Mouse (Mus musculus) liver, postnatal 0 days (tissue): ENCODE measurements around the gene Tefm. TPM values are rescaled to one million over a fixed set of nuclear protein-coding genes. Genes with fewer than 3 reads are reported as not detected.

Experiments
- ATAC-seq: fragments of 200-750 bp; cut with Nextera tagmentation; 2 replicates; pipeline ENCODE4 v1.8.0; 2017; ENCODE audit warnings: mild to moderate bottlenecking, moderate library complexity
- DNase-seq: peaks from one replicate; pipeline ENCODE4 v3.0.0-alpha.2; 2016
- H3K27ac ChIP-seq: fragments of 300-500 bp; sonication (generic); 2 replicates; pipeline ENCODE4 v1.5.1; 2014; ENCODE audit warnings: antibody characterized with exemption, moderate library complexity, mild to moderate bottlenecking, low read depth
- H3K27me3 ChIP-seq: fragments of 300-500 bp; sonication (generic); 2 replicates; pipeline ENCODE4 v1.6.1; 2014; ENCODE audit warnings: low read length, control low read depth, mixed read lengths; ENCODE audit not compliant: insufficient read depth
- H3K36me3 ChIP-seq: fragments of 300-500 bp; sonication (generic); replicated peaks from 2 replicates; pipeline ENCODE4 v1.6.1; 2014; ENCODE audit warnings: mild to moderate bottlenecking, control low read depth, low read length, moderate library complexity, mixed read lengths; ENCODE audit not compliant: insufficient read depth
- H3K4me1 ChIP-seq: fragments of 300-500 bp; sonication (generic); 2 replicates; pipeline ENCODE4 v1.6.1; 2014; ENCODE audit warnings: antibody characterized with exemption, mild to moderate bottlenecking, control low read depth; ENCODE audit not compliant: insufficient read depth
- H3K4me2 ChIP-seq: fragments of 300-500 bp; sonication (generic); 2 replicates; pipeline ENCODE4 v1.6.1; 2014; ENCODE audit warnings: low read depth, mild to moderate bottlenecking, low read length, moderate library complexity, mixed read lengths
- H3K4me3 ChIP-seq: fragments of 300-500 bp; sonication (generic); 2 replicates; pipeline ENCODE4 v1.5.1; 2014; ENCODE audit warnings: low read depth, low read length
- H3K9ac ChIP-seq: fragments of 300-500 bp; sonication (generic); replicated peaks from 2 replicates; pipeline ENCODE4 v1.6.1; 2014; ENCODE audit warnings: mild to moderate bottlenecking, moderate library complexity
- H3K9me3 ChIP-seq: fragments of 300-500 bp; sonication (generic); 2 replicates; pipeline ENCODE4 v1.6.1; 2016; ENCODE audit warnings: mild to moderate bottlenecking, control low read depth, low read length, mixed read lengths
- CTCF ChIP-seq: sonication (generic); IDR thresholded peaks from 2 replicates; pipeline ENCODE4 v1.5.1; 2016; ENCODE audit warnings: antibody characterized with exemption, low read depth
- EP300 ChIP-seq: IDR thresholded peaks from 2 replicates; pipeline ENCODE4 v1.6.1; 2016; ENCODE audit warnings: antibody characterized with exemption, low read depth, mild to moderate bottlenecking
- WGBS: fragments of 180-500 bp; shearing (Covaris S2); extraction: QIAGEN DNeasy Blood & Tissue Kit; methylation state at CpG from one replicate; pipeline ENCODE4 v1.1.7; 2014; ENCODE audit not compliant: insufficient replicate concordance; 5-methylcytosine and 5-hydroxymethylcytosine counted together
- polyA plus RNA-seq: library from polyadenylated mRNA; unstranded; fragments of >200 nt; fragmentation: Nextera tagmentation; extraction: Ambion mirVana; gene quantifications from 2 replicates; pipeline ENCODE4 v1.2.1, GENCODE M21; 2015

The Tefm gene
- polyA plus RNA-seq, 1 experiment from 2014 or later: 17.1 TPM

GRCm38 (mm10) chr11:80135954-80136683, 5.9 kb downstream of the Tefm start:
- 0 out of 2 replicates have a peak, but pooled peaks cover 4% of the 10 kb centered on the region for H3K4me1 ChIP-seq
- H3K36me3 ChIP-seq: peaks cover 58% of the 10 kb centered on the region
- ATAC-seq (no peak), DNase-seq (no peak)
- no peak overlapping the region for H3K27ac ChIP-seq
- WGBS: 95% methylated on average over 11 of the region's 11 CpGs
- no peak overlapping the region for H3K9ac ChIP-seq
- no peak overlapping the region for H3K4me2 ChIP-seq
- no peak for TF ChIP-seq EP300
- TF ChIP-seq CTCF: no peak
- no peaks in the 10 kb centered on the region for H3K9me3 ChIP-seq
- H3K4me3 ChIP-seq: no peak overlapping the region
- H3K27me3 ChIP-seq: no peaks in the 10 kb centered on the region

GRCm38 (mm10) chr11:80134744-80135143, 7.2 kb downstream of the Tefm start:
- no peak for TF ChIP-seq EP300
- TF ChIP-seq CTCF: no peak
- 63% methylated on average over 4 of the region's 4 CpGs for WGBS
- Histone ChIP-seq H3K4me2 (no peak overlapping the region), H3K36me3 (peaks cover 62% of the 10 kb centered on the region), H3K27me3 (no peaks in the 10 kb centered on the region), H3K27ac (no peak overlapping the region), H3K4me3 (no peak overlapping the region), H3K9me3 (no peaks in the 10 kb centered on the region), H3K9ac (no peak overlapping the region), H3K4me1 (no peaks in the 10 kb centered on the region)
- DNase-seq (no peak), ATAC-seq (no peak)

GRCm38 (mm10) chr11:80132050-80132449, 9.9 kb downstream of the Tefm start:
- Histone ChIP-seq H3K4me2 (no peak overlapping the region), H3K4me3 (no peak overlapping the region), H3K4me1 (no peaks in the 10 kb centered on the region), H3K9me3 (no peaks in the 10 kb centered on the region), H3K9ac (no peak overlapping the region), H3K27ac (no peak overlapping the region), H3K36me3 (peaks cover 64% of the 10 kb centered on the region), H3K27me3 (no peaks in the 10 kb centered on the region)
- no peak for TF ChIP-seq CTCF
- TF ChIP-seq EP300: no peak
- ATAC-seq: no peak
- no peak for DNase-seq
- 76% methylated on average over 1 of the region's 1 CpGs for WGBS

- H3K4me1 ChIP-seq: 0 out of 2 replicates have a peak, but pooled peaks cover 3% of the 10 kb centered on the region
- WGBS: 62% methylated on average over 1 of the region's 1 CpGs
- ATAC-seq (no peak), DNase-seq (no peak)
- peaks cover 69% of the 10 kb centered on the region for H3K36me3 ChIP-seq
- no peak overlapping the region for H3K9ac ChIP-seq
- H3K27me3 ChIP-seq: no peaks in the 10 kb centered on the region
- no peak overlapping the region for H3K4me2 ChIP-seq
- H3K9me3 ChIP-seq: no peaks in the 10 kb centered on the region
- H3K4me3 ChIP-seq: no peak overlapping the region
- H3K27ac ChIP-seq: no peak overlapping the region
- 0 out of 2 replicates have a peak, but pooled peaks have one; percentile 2 for TF ChIP-seq CTCF
- TF ChIP-seq EP300: no peak
These were observed 25.6 kb downstream of the Tefm start for GRCm38 (mm10) chr11:80116411-80116810.

- peaks cover 55% of the 10 kb centered on the region for H3K36me3 ChIP-seq
- no peaks in the 10 kb centered on the region for H3K9me3 ChIP-seq
- TF ChIP-seq CTCF (no peak), EP300 (no peak)
- DNase-seq (no peak), ATAC-seq (no peak)
- H3K27me3 ChIP-seq: no peaks in the 10 kb centered on the region
- no peak overlapping the region for H3K9ac ChIP-seq
- H3K27ac ChIP-seq: no peak overlapping the region
- 89% methylated on average over 1 of the region's 1 CpGs for WGBS
- no peak overlapping the region for H3K4me3 ChIP-seq
- no peak overlapping the region for H3K4me2 ChIP-seq
- H3K4me1 ChIP-seq: no peaks in the 10 kb centered on the region
These were observed 37.6 kb downstream of the Tefm start for GRCm38 (mm10) chr11:80104407-80104806.

GRCm38 (mm10) chr11:80101298-80101697, 40.7 kb downstream of the Tefm start:
- no peak for DNase-seq
- 56% methylated on average over 6 of the region's 6 CpGs for WGBS
- ATAC-seq: no peak
- Histone ChIP-seq H3K4me1 (no peaks in the 10 kb centered on the region), H3K36me3 (peaks cover 40% of the 10 kb centered on the region), H3K9ac (no peak overlapping the region), H3K4me2 (no peak overlapping the region), H3K9me3 (no peaks in the 10 kb centered on the region), H3K4me3 (no peak overlapping the region), H3K27ac (no peak overlapping the region), H3K27me3 (no peaks in the 10 kb centered on the region)
- no peak for TF ChIP-seq CTCF
- peak; percentile 44; the same call in 1 of the 2 replicates for TF ChIP-seq EP300
